In the genomic region with DNA sequence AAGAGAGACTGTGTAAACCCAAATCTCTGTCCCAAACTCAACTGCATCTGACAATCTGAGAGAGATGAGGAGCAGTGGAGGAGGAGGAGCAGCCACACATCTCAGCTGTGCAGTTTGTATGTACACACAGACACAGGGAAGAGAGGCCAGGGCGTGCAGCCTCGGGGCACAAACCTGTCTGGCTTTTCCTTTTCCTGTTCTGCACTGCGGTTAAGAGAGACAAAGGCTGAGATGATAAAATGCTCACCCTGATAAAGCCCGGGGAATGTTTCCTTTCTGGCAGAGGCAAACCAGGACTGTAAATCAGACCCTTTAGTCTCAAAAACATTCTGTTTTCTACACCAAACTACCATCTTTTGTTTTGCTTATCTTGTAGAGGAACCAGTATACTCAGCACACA, we compare ENCODE assay signal across 14 mouse cellular contexts. TPM values are rescaled to one million over a fixed set of nuclear protein-coding genes. Genes with fewer than 3 reads are reported as not detected.
DNase-seq lines count a peak whose midpoint lies in the region; ATAC-seq lines count a peak whose summit lies in the region.
"Had no signal": no experiment of that assay in that cellular context is flagged by ENCODE, and none has a peak within 500 bp of the region (broad histone marks: within the 10 kb centered on the region; RNA-seq: fewer than 3 reads in every experiment).

No protein-coding gene starts in this region.

- DNase-seq in embryonic facial prominence, embryonic 10.5 days (ENCODE audit: low spot score), result no peak
- peak; percentile 22 to 45 for DNase-seq in kidney, postnatal 25 days
- DNase-seq in cerebellum, adult 8-10 months, result no peak
- DNase-seq in gastrocnemius, postnatal 14 days, result no peak
- DNase-seq: cerebellum, adult 2 months; heart, postnatal 4 days; layer of hippocampus, postnatal 36 days; thymus, postnatal 4 days had no signal

- H3K4me1 ChIP-seq in heart, embryonic 16.5 days (ENCODE audit: control insufficient read depth, insufficient read depth, low read length), result peaks cover 6% of the 10 kb centered on the region
- peaks cover 7% of the 10 kb centered on the region for H3K4me1 ChIP-seq in heart, embryonic 11.5 days (ENCODE audit: control insufficient read depth, insufficient read depth, low read length)
- 0 out of 2 replicates have a peak, but pooled peaks cover 3% of the 10 kb centered on the region for H3K4me1 ChIP-seq in midbrain, embryonic 13.5 days (replicated peaks)
- peaks cover 3% of the 10 kb centered on the region; the same call in 1 of the 2 replicates for H3K4me1 ChIP-seq in midbrain, embryonic 16.5 days (ENCODE audit: control insufficient read depth, insufficient read depth, low read length)
- peaks cover 5% of the 10 kb centered on the region for H3K4me1 ChIP-seq in embryonic facial prominence, embryonic 10.5 days

- no peak overlapping the region for H3K4me3 ChIP-seq in heart, embryonic 16.5 days (ENCODE audit: low read length)
- no peak overlapping the region for H3K4me3 ChIP-seq in heart, embryonic 11.5 days (ENCODE audit: low read depth, low read length)
- no peak overlapping the region for H3K4me3 ChIP-seq in midbrain, embryonic 13.5 days (replicated peaks)
- H3K4me3 ChIP-seq in midbrain, embryonic 16.5 days (ENCODE audit: low read depth, low read length), result no peak overlapping the region
- H3K4me3 ChIP-seq in embryonic facial prominence, embryonic 10.5 days, result no peak overlapping the region
- H3K4me3 ChIP-seq: embryonic facial prominence, embryonic 13.5 days; limb, embryonic 13.5 days had no signal

- 14% methylated on average over 4 of the region's 4 CpGs for WGBS in heart, embryonic 16.5 days
- WGBS in heart, embryonic 11.5 days (ENCODE audit: insufficient replicate concordance), result 11% methylated on average over 4 of the region's 4 CpGs
- WGBS in midbrain, embryonic 13.5 days, result 74% methylated on average over 4 of the region's 4 CpGs
- WGBS in midbrain, embryonic 16.5 days, result 84% methylated on average over 4 of the region's 4 CpGs
- WGBS in embryonic facial prominence, embryonic 10.5 days, result 60% methylated on average over 4 of the region's 4 CpGs

- peaks cover 5% of the 10 kb centered on the region; the same call in 1 of the 2 replicates for H3K36me3 ChIP-seq in heart, embryonic 16.5 days (ENCODE audit: control insufficient read depth, insufficient read depth)
- H3K36me3 ChIP-seq in heart, embryonic 11.5 days (ENCODE audit: control insufficient read depth, insufficient read depth, low read length), result no peaks in the 10 kb centered on the region
- H3K36me3 ChIP-seq in midbrain, embryonic 13.5 days, result peaks cover 25% of the 10 kb centered on the region
- peaks cover 9% of the 10 kb centered on the region for H3K36me3 ChIP-seq in midbrain, embryonic 16.5 days (ENCODE audit: control insufficient read depth, insufficient read depth, low read length)
- H3K36me3 ChIP-seq in embryonic facial prominence, embryonic 10.5 days (replicated peaks), result peaks cover 24% of the 10 kb centered on the region

- H3K27ac ChIP-seq in heart, embryonic 16.5 days (ENCODE audit: low read length), result peak overlapping the region; percentile 57
- no peak overlapping the region; the same call in 1 of the 2 replicates for H3K27ac ChIP-seq in heart, embryonic 11.5 days (ENCODE audit: low read depth, low read length)
- no peak overlapping the region for H3K27ac ChIP-seq in midbrain, embryonic 13.5 days
- no peak overlapping the region for H3K27ac ChIP-seq in midbrain, embryonic 16.5 days (ENCODE audit: low read length)
- 0 out of 2 replicates have a peak overlapping the region, but pooled peaks have one; percentile 19 for H3K27ac ChIP-seq in embryonic facial prominence, embryonic 10.5 days (replicated peaks)
- H3K27ac ChIP-seq: embryonic facial prominence, embryonic 13.5 days; limb, embryonic 13.5 days had no signal

- H3K4me2 ChIP-seq in heart, embryonic 16.5 days (ENCODE audit: low read depth, low read length), result no peak overlapping the region
- H3K4me2 ChIP-seq in heart, embryonic 11.5 days, result no peak overlapping the region
- no peak overlapping the region for H3K4me2 ChIP-seq in midbrain, embryonic 13.5 days (replicated peaks)
- no peak overlapping the region for H3K4me2 ChIP-seq in midbrain, embryonic 16.5 days (ENCODE audit: low read length)
- H3K4me2 ChIP-seq: embryonic facial prominence, embryonic 13.5 days; limb, embryonic 13.5 days had no signal

- H3K27me3 ChIP-seq in heart, embryonic 16.5 days (ENCODE audit: control insufficient read depth, insufficient read depth, low read length), result no peaks in the 10 kb centered on the region
- H3K27me3 ChIP-seq in heart, embryonic 11.5 days (ENCODE audit: control insufficient read depth, insufficient read depth, low read length), result no peaks in the 10 kb centered on the region
- H3K27me3 ChIP-seq in midbrain, embryonic 13.5 days, result no peaks in the 10 kb centered on the region
- H3K27me3 ChIP-seq in midbrain, embryonic 16.5 days (ENCODE audit: control insufficient read depth, insufficient read depth, low read depth, low read length), result no peaks in the 10 kb centered on the region
- H3K27me3 ChIP-seq in embryonic facial prominence, embryonic 10.5 days (replicated peaks; ENCODE audit: low read depth, poor library complexity, severe bottlenecking), result no peaks in the 10 kb centered on the region
- H3K27me3 ChIP-seq: embryonic facial prominence, embryonic 13.5 days; limb, embryonic 13.5 days had no signal

- H3K9ac ChIP-seq in heart, embryonic 16.5 days (ENCODE audit: low read length), result no peak overlapping the region
- H3K9ac ChIP-seq in heart, embryonic 11.5 days (ENCODE audit: low read depth, low read length), result no peak overlapping the region
- H3K9ac ChIP-seq in midbrain, embryonic 13.5 days (replicated peaks), result 0 out of 2 replicates have a peak overlapping the region, but pooled peaks have one; percentile 3
- H3K9ac ChIP-seq in midbrain, embryonic 16.5 days (ENCODE audit: low read depth, low read length), result no peak overlapping the region
- H3K9ac ChIP-seq: embryonic facial prominence, embryonic 13.5 days; limb, embryonic 13.5 days had no signal

- intact Hi-C loops in gastrocnemius, postnatal 14 days (cut with DNase I; ENCODE audit: low total_unique reads), result loop anchor here (5.0 kb wide), 1 partner anchor 42 kb away; no protein-coding TSS in a partner anchor

- no peak; the same call in 1 of the 2 replicates for ATAC-seq in heart, embryonic 16.5 days (replicated peaks; ENCODE audit: extremely low read depth, insufficient read depth, low FRiP score)
- no peak for ATAC-seq in heart, embryonic 11.5 days (replicated peaks; ENCODE audit: insufficient number of reproducible peaks, low FRiP score, low TSS enrichment)
- no peak for ATAC-seq in midbrain, embryonic 13.5 days
- no peak for ATAC-seq in midbrain, embryonic 16.5 days

- no peaks in the 10 kb centered on the region for H3K9me3 ChIP-seq in heart, embryonic 16.5 days (replicated peaks; ENCODE audit: control insufficient read depth, low read length)
- H3K9me3 ChIP-seq in heart, embryonic 11.5 days (replicated peaks; ENCODE audit: control insufficient read depth, low read length), result no peaks in the 10 kb centered on the region
- no peaks in the 10 kb centered on the region for H3K9me3 ChIP-seq in midbrain, embryonic 13.5 days
- no peaks in the 10 kb centered on the region for H3K9me3 ChIP-seq in midbrain, embryonic 16.5 days (replicated peaks; ENCODE audit: control insufficient read depth, low read length, poor library complexity, severe bottlenecking)
- H3K9me3 ChIP-seq in embryonic facial prominence, embryonic 10.5 days, result no peaks in the 10 kb centered on the region
- H3K9me3 ChIP-seq: embryonic facial prominence, embryonic 13.5 days; limb, embryonic 13.5 days had no signal

RNA-seq across cellular contexts. Expression of gene Rnf157, which starts 12.3 kb away (rescaled TPM):
- 7.8 and 11.6 TPM in 2 replicates for polyA plus RNA-seq in heart, embryonic 16.5 days (2015; fragmentation: Nextera tagmentation; extraction: Ambion mirVana)
- 8.6 and 9.2 TPM in 2 replicates for polyA plus RNA-seq in heart, embryonic 11.5 days (2014; fragmentation: Nextera tagmentation; extraction: Ambion mirVana)
- 25.7 and 31.3 TPM in 2 replicates for polyA plus RNA-seq in midbrain, embryonic 13.5 days (2015; fragmentation: Nextera tagmentation; extraction: Ambion mirVana)
- 32.3 and 41.8 TPM in 2 replicates for polyA plus RNA-seq in midbrain, embryonic 16.5 days (2015; fragmentation: Nextera tagmentation; extraction: Ambion mirVana)
- 12.7 and 15.7 TPM in 2 replicates for polyA plus RNA-seq in embryonic facial prominence, embryonic 10.5 days (2016; fragmentation: Nextera tagmentation; extraction: Ambion mirVana)
- total RNA-seq in gastrocnemius, postnatal 14 days (2021), result 10 to 100 TPM; 38.3 to 48.7 TPM

RNA-seq across cellular contexts. Expression of gene Ubald2, which starts 33.3 kb away (rescaled TPM):
- 29.2 and 35.4 TPM in 2 replicates for polyA plus RNA-seq in heart, embryonic 16.5 days (2015; fragmentation: Nextera tagmentation; extraction: Ambion mirVana)
- 60.6 and 68.3 TPM in 2 replicates for polyA plus RNA-seq in heart, embryonic 11.5 days (2014; fragmentation: Nextera tagmentation; extraction: Ambion mirVana)
- 47.7 and 50.3 TPM in 2 replicates for polyA plus RNA-seq in midbrain, embryonic 13.5 days (2015; fragmentation: Nextera tagmentation; extraction: Ambion mirVana)
- 36.2 and 36.3 TPM in 2 replicates for polyA plus RNA-seq in midbrain, embryonic 16.5 days (2015; fragmentation: Nextera tagmentation; extraction: Ambion mirVana)
- polyA plus RNA-seq in embryonic facial prominence, embryonic 10.5 days (2016; fragmentation: Nextera tagmentation; extraction: Ambion mirVana), result 43.7 and 46.4 TPM in 2 replicates
- total RNA-seq in gastrocnemius, postnatal 14 days (2021), result 10 to 100 TPM; 42.6 to 58.9 TPM

Comparison
In these comparisons a context has a peak if more than half of its experiments do, and no peak if none do; other contexts are left out.
1. H3K27ac ChIP-seq: peak in heart, embryonic 16.5 days (single experiment) and embryonic facial prominence, embryonic 10.5 days (single experiment); none in heart, embryonic 11.5 days (single experiment), midbrain, embryonic 13.5 days (single experiment) and midbrain, embryonic 16.5 days (single experiment).
2. DNase-seq: peak in kidney, postnatal 25 days (2 of 2); none in embryonic facial prominence, embryonic 10.5 days (single experiment), cerebellum, adult 8-10 months (single experiment) and gastrocnemius, postnatal 14 days (single experiment).